Mouse (Mus musculus) intestine, postnatal 0 days (tissue): ENCODE measurements around the gene Xpnpep3. TPM values are rescaled to one million over a fixed set of nuclear protein-coding genes. Genes with fewer than 3 reads are reported as not detected.
"Not testable (repeated sequence)": the region's sequence is repeated elsewhere in the genome, so short reads cannot be mapped to it uniquely, and the experiment has no call there.

Source experiments
- ATAC-seq: fragments of 200-750 bp; cut with Nextera tagmentation; 2 replicates; pipeline ENCODE4 v1.8.0; 2017; ENCODE audit warnings: mild to moderate bottlenecking, moderate TSS enrichment, moderate library complexity
- H3K27ac ChIP-seq: fragments of 300-500 bp; sonication (generic); 2 replicates; pipeline ENCODE4 v1.5.1; 2014; ENCODE audit warnings: mild to moderate bottlenecking, low read depth, low read length, moderate library complexity
- H3K27me3 ChIP-seq: fragments of 300-500 bp; sonication (generic); replicated peaks from 2 replicates; pipeline ENCODE4 v1.6.1; 2014; ENCODE audit warnings: low read length, mixed read lengths; ENCODE audit not compliant: control insufficient read depth, insufficient read depth
- H3K36me3 ChIP-seq: fragments of 300-500 bp; sonication (generic); 2 replicates; pipeline ENCODE4 v1.6.1; 2014; ENCODE audit warnings: mild to moderate bottlenecking, moderate library complexity; ENCODE audit not compliant: control insufficient read depth, insufficient read depth
- H3K4me1 ChIP-seq: fragments of 300-500 bp; sonication (generic); replicated peaks from 2 replicates; pipeline ENCODE4 v1.6.1; 2014; ENCODE audit warnings: antibody characterized with exemption, low read length, mixed read lengths; ENCODE audit not compliant: control insufficient read depth, insufficient read depth
- H3K4me2 ChIP-seq: fragments of 300-500 bp; sonication (generic); replicated peaks from 2 replicates; pipeline ENCODE4 v1.6.1; 2014; ENCODE audit warnings: low read depth, mild to moderate bottlenecking, moderate library complexity
- H3K4me3 ChIP-seq: fragments of 300-500 bp; sonication (generic); 2 replicates; pipeline ENCODE4 v1.5.1; 2014; ENCODE audit warnings: low read depth, low read length
- H3K9ac ChIP-seq: fragments of 300-500 bp; sonication (generic); 2 replicates; pipeline ENCODE4 v1.6.1; 2014; ENCODE audit warnings: mild to moderate bottlenecking, low read depth, low read length
- H3K9me3 ChIP-seq: fragments of 300-500 bp; sonication (generic); 2 replicates; pipeline ENCODE4 v1.6.1; 2016; ENCODE audit warnings: mixed run types; ENCODE audit not compliant: control insufficient read depth
- CTCF ChIP-seq: sonication (generic); IDR thresholded peaks from 2 replicates; pipeline ENCODE4 v1.5.1; 2016; ENCODE audit warnings: low read depth, mild to moderate bottlenecking, control low read depth, antibody characterized with exemption, moderate library complexity
- WGBS: fragments of 180-500 bp; shearing (Covaris S2); extraction: QIAGEN DNeasy Blood & Tissue Kit; methylation state at CpG from one replicate; pipeline ENCODE4 v1.1.7; 2014; 5-methylcytosine and 5-hydroxymethylcytosine counted together
- polyA plus RNA-seq: library from polyadenylated mRNA; unstranded; fragments of >200 nt; fragmentation: Nextera tagmentation; extraction: Ambion mirVana; gene quantifications from 2 replicates; pipeline ENCODE4 v1.2.1, GENCODE M21; 2015

Xpnpep3 gene
- polyA plus RNA-seq, 1 experiment from 2014 or later = 2.3 TPM

GRCm38 (mm10) chr15:81466738-81467113 is 66.8 kb downstream of the Xpnpep3 start:
- peak; percentile 41 for ATAC-seq

GRCm38 (mm10) chr15:81470735-81471134 is 70.8 kb downstream of the Xpnpep3 start:
- Histone ChIP-seq H3K9me3 (no peaks in the 10 kb centered on the region), H3K27ac (no peak overlapping the region), H3K4me1 (no peaks in the 10 kb centered on the region), H3K4me3 (no peak overlapping the region), H3K36me3 (peaks cover 52% of the 10 kb centered on the region), H3K4me2 (no peak overlapping the region), H3K9ac (no peak overlapping the region), H3K27me3 (no peaks in the 10 kb centered on the region)
- ATAC-seq = no peak
- WGBS = 82% methylated on average over 8 of the region's 8 CpGs
- no peak for TF ChIP-seq CTCF

More at GRCm38 (mm10) chr15:81466738-81467113, 66.8 kb downstream of the Xpnpep3 start:
- peak overlapping the region; percentile 72 for H3K4me2 ChIP-seq
- peak overlapping the region; percentile 72 for H3K4me3 ChIP-seq
- TF ChIP-seq CTCF = no peak
- under 1% methylated on average over 15 of the region's 15 CpGs for WGBS
- no peaks in the 10 kb centered on the region for H3K9me3 ChIP-seq
- H3K4me1 ChIP-seq = no peaks in the 10 kb centered on the region
- H3K27ac ChIP-seq = peak overlapping the region; percentile 71
- H3K36me3 ChIP-seq = peaks cover 15% of the 10 kb centered on the region
- no peaks in the 10 kb centered on the region for H3K27me3 ChIP-seq
- peak overlapping the region; percentile 71 for H3K9ac ChIP-seq

- no peak overlapping the region for H3K4me2 ChIP-seq
- H3K4me3 ChIP-seq = no peak overlapping the region
- no peaks in the 10 kb centered on the region for H3K27me3 ChIP-seq
- no peak for ATAC-seq
- H3K9ac ChIP-seq = no peak overlapping the region
- TF ChIP-seq CTCF = no peak
- H3K4me1 ChIP-seq = no peaks in the 10 kb centered on the region
- H3K36me3 ChIP-seq = peaks cover 54% of the 10 kb centered on the region
- no peak overlapping the region; the same call in 1 of the 2 replicates for H3K27ac ChIP-seq
- H3K9me3 ChIP-seq = no peaks in the 10 kb centered on the region
- 92% methylated on average over 5 of the region's 5 CpGs for WGBS
Measured at GRCm38 (mm10) chr15:81472256-81472655, 72.3 kb downstream of the Xpnpep3 start.

- no peak overlapping the region for H3K9ac ChIP-seq
- ATAC-seq = no peak
- no peak overlapping the region for H3K27ac ChIP-seq
- 31% methylated on average over 3 of the region's 3 CpGs for WGBS
- no peaks in the 10 kb centered on the region for H3K4me1 ChIP-seq
- H3K27me3 ChIP-seq = no peaks in the 10 kb centered on the region
- TF ChIP-seq CTCF = peak; percentile 66
- no peak overlapping the region for H3K4me3 ChIP-seq
- H3K36me3 ChIP-seq = peaks cover 50% of the 10 kb centered on the region
- no peaks in the 10 kb centered on the region for H3K9me3 ChIP-seq
- no peak overlapping the region for H3K4me2 ChIP-seq
Measured at GRCm38 (mm10) chr15:81475654-81476053, 75.7 kb downstream of the Xpnpep3 start.

GRCm38 (mm10) chr15:81476597-81476996 is 76.7 kb downstream of the Xpnpep3 start:
- Histone ChIP-seq H3K36me3 (peaks cover 40% of the 10 kb centered on the region), H3K9me3 (no peaks in the 10 kb centered on the region), H3K27me3 (no peaks in the 10 kb centered on the region), H3K4me2 (no peak overlapping the region; the same call in 1 of the 2 replicates), H3K4me3 (no peak overlapping the region), H3K4me1 (no peaks in the 10 kb centered on the region), H3K9ac (no peak overlapping the region), H3K27ac (no peak overlapping the region)
- 6% methylated on average over 2 of the region's 2 CpGs for WGBS
- ATAC-seq = no peak
- no peak for TF ChIP-seq CTCF

GRCm38 (mm10) chr15:81479446-81480213 is 79.7 kb downstream of the Xpnpep3 start:
- Histone ChIP-seq H3K4me2 (no peak overlapping the region), H3K36me3 (peaks cover 12% of the 10 kb centered on the region), H3K9me3 (no peaks in the 10 kb centered on the region), H3K4me1 (no peaks in the 10 kb centered on the region), H3K27ac (no peak overlapping the region), H3K9ac (no peak overlapping the region), H3K4me3 (no peak overlapping the region), H3K27me3 (no peaks in the 10 kb centered on the region)
- no peak for ATAC-seq
- 58% methylated on average over 21 of the region's 21 CpGs for WGBS
- TF ChIP-seq CTCF = no peak

- H3K27ac ChIP-seq, ATAC-seq, H3K4me1 ChIP-seq, H3K4me2 ChIP-seq, H3K4me3 ChIP-seq, H3K27me3 ChIP-seq, H3K9me3 ChIP-seq, H3K9ac ChIP-seq, H3K36me3 ChIP-seq: not testable (repeated sequence)
- WGBS = 79% methylated on average over 3 of the region's 3 CpGs
Measured at GRCm38 (mm10) chr15:81480284-81480683, 80.3 kb downstream of the Xpnpep3 start.
